ENCODE assay signal across 7 mouse cellular contexts in the genomic region with DNA sequence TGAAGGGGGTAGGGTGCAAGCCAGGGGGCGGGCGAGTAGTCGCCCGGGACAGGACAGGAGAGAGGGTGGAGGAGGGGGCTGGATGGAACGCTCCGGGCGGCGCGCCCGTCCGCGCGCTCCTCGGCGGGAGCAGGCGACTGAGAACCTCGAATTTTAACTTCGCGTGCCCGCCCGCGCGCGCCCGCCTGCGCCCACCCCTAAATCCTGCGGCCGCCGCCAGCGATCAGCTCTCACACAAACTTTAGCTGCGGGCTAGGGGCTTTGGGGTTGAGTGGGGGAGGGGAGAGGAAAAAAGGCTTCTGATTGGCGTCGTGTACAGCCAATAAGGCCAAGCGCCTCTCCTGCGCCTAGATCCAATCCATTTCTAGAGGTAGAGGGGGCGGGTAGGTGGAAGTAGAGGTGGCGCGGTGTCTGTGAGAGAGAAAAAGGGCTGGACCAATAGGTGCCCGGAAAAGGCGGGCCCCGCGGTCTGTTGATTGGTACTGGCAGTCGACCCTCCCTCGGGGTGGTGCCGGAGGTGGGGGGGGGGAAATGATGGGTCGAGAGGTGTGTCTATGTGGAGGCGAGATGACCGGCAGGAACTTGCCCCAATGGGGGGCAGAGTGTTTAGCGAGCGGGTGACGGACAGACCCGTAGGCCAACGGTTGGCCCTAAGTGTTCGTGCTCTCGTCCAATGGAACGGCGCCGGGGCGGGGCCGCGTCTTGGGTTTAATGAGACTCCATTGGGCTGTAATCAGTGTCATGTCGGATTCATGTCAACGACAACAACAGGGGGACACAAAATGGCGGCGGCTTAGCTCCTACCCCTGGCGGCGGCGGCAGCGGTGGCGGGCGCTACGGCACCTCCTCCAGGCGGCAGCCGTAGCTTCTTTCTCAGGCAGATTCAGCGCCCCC. TPM values are rescaled to one million over a fixed set of nuclear protein-coding genes. Genes with fewer than 3 reads are reported as not detected.
DNase-seq lines count a peak whose midpoint lies in the region; ATAC-seq lines count a peak whose summit lies in the region.

No protein-coding gene starts in this region.

- peak; percentile 98 for ATAC-seq in embryonic facial prominence, embryonic 11.5 days (replicated peaks; ENCODE audit: insufficient number of reproducible peaks, low FRiP score, low TSS enrichment, low read depth)
- ATAC-seq in granulocyte monocyte progenitor cell, adult 5-6 weeks (replicated peaks; ENCODE audit: poor library complexity, severe bottlenecking), result peak; percentile 81
- peak; percentile 99 for ATAC-seq in midbrain, embryonic 13.5 days

- H3K4me2 ChIP-seq in embryonic facial prominence, embryonic 11.5 days (ENCODE audit: low read depth, low read length), result peak overlapping the region; percentile 81
- H3K4me2 ChIP-seq in midbrain, embryonic 13.5 days (replicated peaks), result peak overlapping the region; percentile 81

- no peaks in the 10 kb centered on the region for H3K36me3 ChIP-seq in embryonic facial prominence, embryonic 11.5 days (replicated peaks; ENCODE audit: control insufficient read depth, insufficient read depth, low read depth, low read length)
- H3K36me3 ChIP-seq in limb, embryonic 10.5 days, result peaks cover 6% of the 10 kb centered on the region; the same call in 1 of the 2 replicates
- H3K36me3 ChIP-seq in midbrain, embryonic 13.5 days, result no peaks in the 10 kb centered on the region

- WGBS in embryonic facial prominence, embryonic 11.5 days, result under 1% methylated on average over 72 of the region's 75 CpGs
- WGBS in limb, embryonic 10.5 days, result under 1% methylated on average over 75 of the region's 75 CpGs
- under 1% methylated on average over 63 of the region's 75 CpGs for WGBS in midbrain, embryonic 13.5 days

- H3K9me3 ChIP-seq in embryonic facial prominence, embryonic 11.5 days (replicated peaks; ENCODE audit: control insufficient read depth, low read length), result no peaks in the 10 kb centered on the region
- no peaks in the 10 kb centered on the region for H3K9me3 ChIP-seq in limb, embryonic 10.5 days (replicated peaks)
- no peaks in the 10 kb centered on the region for H3K9me3 ChIP-seq in midbrain, embryonic 13.5 days

- peak overlapping the region; percentile 91 for H3K4me3 ChIP-seq in embryonic facial prominence, embryonic 11.5 days (ENCODE audit: low read depth, low read length)
- H3K4me3 ChIP-seq in limb, embryonic 10.5 days, result peak overlapping the region; percentile 93
- peak overlapping the region; percentile 95 for H3K4me3 ChIP-seq in midbrain, embryonic 13.5 days (replicated peaks)

- peak; percentile 100 for DNase-seq in adrenal gland, postnatal 14 days
- peak; percentile 100 for DNase-seq in embryonic facial prominence, embryonic 11.5 days (ENCODE audit: low spot score)
- peak; percentile 100 for DNase-seq in kidney, adult 11 months
- DNase-seq in limb, embryonic 10.5 days (ENCODE audit: low spot score), result peak; percentile 98
- DNase-seq in spleen, adult 12 weeks (ENCODE audit: low spot score), result peak; percentile 94

- H3K27me3 ChIP-seq in embryonic facial prominence, embryonic 11.5 days (ENCODE audit: control insufficient read depth, insufficient read depth, low read length), result no peaks in the 10 kb centered on the region
- no peaks in the 10 kb centered on the region for H3K27me3 ChIP-seq in limb, embryonic 10.5 days (ENCODE audit: low read depth, poor library complexity, severe bottlenecking)
- H3K27me3 ChIP-seq in midbrain, embryonic 13.5 days, result no peaks in the 10 kb centered on the region

- peak overlapping the region; percentile 94 for H3K9ac ChIP-seq in embryonic facial prominence, embryonic 11.5 days (replicated peaks; ENCODE audit: low read length)
- peak overlapping the region; percentile 95 for H3K9ac ChIP-seq in midbrain, embryonic 13.5 days (replicated peaks)

- H3K4me1 ChIP-seq in embryonic facial prominence, embryonic 11.5 days (ENCODE audit: control insufficient read depth, insufficient read depth, low read length), result no peaks in the 10 kb centered on the region
- peaks cover 70% of the 10 kb centered on the region for H3K4me1 ChIP-seq in limb, embryonic 10.5 days
- peaks cover 42% of the 10 kb centered on the region for H3K4me1 ChIP-seq in midbrain, embryonic 13.5 days (replicated peaks)

- peak overlapping the region; percentile 98 for H3K27ac ChIP-seq in embryonic facial prominence, embryonic 11.5 days (replicated peaks; ENCODE audit: low read depth, low read length)
- H3K27ac ChIP-seq in limb, embryonic 10.5 days, result peak overlapping the region; percentile 95
- H3K27ac ChIP-seq in midbrain, embryonic 13.5 days, result peak overlapping the region; percentile 99

RNA-seq across cellular contexts. Expression of gene Kat6b, which starts 19.2 kb away (rescaled TPM):
- 43.4 and 45.3 TPM in 2 replicates for total RNA-seq in adrenal gland, postnatal 14 days (2021)
- 17.9 and 18.1 TPM in 2 replicates for polyA plus RNA-seq in embryonic facial prominence, embryonic 11.5 days (2014; fragmentation: Nextera tagmentation; extraction: Ambion mirVana)
- total RNA-seq in granulocyte monocyte progenitor cell, adult 5-6 weeks (2014; fragmentation: Nextera tagmentation), result 12.7 and 13.3 TPM in 2 replicates
- total RNA-seq in granulocyte monocyte progenitor cell, adult 5-6 weeks (2017), result 6.3 and 7.2 TPM in 2 replicates
- 14.5 and 19.6 TPM in 2 replicates for polyA plus RNA-seq in limb, embryonic 10.5 days (2016; fragmentation: Nextera tagmentation; extraction: Ambion mirVana)
- polyA plus RNA-seq in midbrain, embryonic 13.5 days (2015; fragmentation: Nextera tagmentation; extraction: Ambion mirVana), result 25.5 and 28.1 TPM in 2 replicates

Comparison
In these comparisons a context has a peak if more than half of its experiments do, and no peak if none do; other contexts are left out.
1. Peak in every context shown above with its lines: DNase-seq, ATAC-seq, H3K4me3 ChIP-seq and H3K27ac ChIP-seq.